Mouse (Mus musculus): ENCODE results near the gene Fgfr2. TPM values are rescaled to one million over a fixed set of nuclear protein-coding genes. Genes with fewer than 3 reads are reported as not detected.
A peak's percentile ranks its signal among the peaks of the same experiment; 100 is the strongest.

Gene Fgfr2
- polyA plus RNA-seq, 1 experiment from 2014 or later = 104 TPM

DNA sequence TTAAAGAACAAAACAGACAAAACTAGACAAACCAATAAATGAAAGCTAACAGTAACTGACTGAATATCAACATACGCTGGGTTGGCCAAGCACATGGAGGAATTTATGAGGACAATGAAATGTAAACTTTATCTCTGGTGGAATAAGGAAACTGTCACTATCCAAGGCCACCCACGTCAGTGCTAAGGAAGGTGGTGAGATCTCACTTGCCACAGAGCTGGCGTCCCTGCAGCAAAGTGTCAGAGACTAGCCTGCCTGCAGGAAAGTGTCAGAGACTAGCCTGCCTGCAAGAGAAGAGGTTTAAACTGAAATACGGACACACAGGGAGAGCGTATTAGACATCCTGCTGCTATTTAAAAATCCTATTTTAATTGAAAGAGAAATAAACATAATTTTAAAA lies 536.0 kb downstream of the Fgfr2 start:
- Histone ChIP-seq H3K4me2 (no peak overlapping the region), H3K4me3 (replicated peaks) (no peak overlapping the region), H3K27ac (no peak overlapping the region), H3K9ac (no peak overlapping the region), H3K4me1 (no peaks in the 10 kb centered on the region), H3K36me3 (no peaks in the 10 kb centered on the region), H3K9me3 (no peaks in the 10 kb centered on the region), H3K27me3 (replicated peaks) (no peaks in the 10 kb centered on the region)
- ATAC-seq (ENCODE audit: insufficient read depth, low FRiP score, low read depth) = no peak
- 45% methylated on average over 5 of the region's 5 CpGs for WGBS

DNA sequence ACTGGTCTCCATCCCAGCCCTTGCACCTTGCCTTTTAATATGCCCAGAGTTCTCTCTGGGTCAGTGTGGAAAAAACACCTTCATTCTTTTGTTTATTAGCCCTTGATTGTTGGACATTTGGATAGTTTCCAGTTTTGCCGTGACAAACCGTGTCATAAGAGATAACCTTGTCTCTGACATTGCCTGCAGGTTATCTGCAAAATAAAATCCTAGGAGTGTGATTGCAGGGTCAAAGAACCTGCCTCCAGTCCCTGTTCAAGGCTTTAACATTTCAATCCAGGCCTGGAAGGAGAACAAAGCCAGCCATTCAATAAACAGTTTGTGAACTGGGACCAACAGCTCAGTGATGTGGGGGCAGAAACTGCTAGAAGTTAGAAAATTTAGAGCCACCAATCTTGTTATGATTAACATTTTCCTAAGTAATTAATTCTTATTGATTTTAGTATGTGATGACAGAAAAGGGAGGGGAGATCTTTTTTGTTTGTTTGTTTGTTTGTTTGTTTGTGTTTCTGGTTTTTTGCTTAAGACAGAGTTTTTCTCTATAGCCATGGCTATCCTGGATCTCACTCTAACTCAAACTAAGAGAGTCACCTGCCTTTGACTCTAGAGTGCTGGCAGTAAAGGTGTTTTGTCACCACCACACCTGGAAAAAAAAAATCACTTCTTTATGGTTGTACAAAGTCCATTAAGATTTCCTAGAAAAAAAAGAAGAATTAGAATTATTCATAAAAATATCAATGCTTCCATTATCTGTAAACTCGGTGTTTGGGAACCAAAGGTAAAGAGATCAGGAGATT lies 537.3 kb downstream of the Fgfr2 start:
- Histone ChIP-seq H3K9ac (no peak overlapping the region), H3K4me3 (replicated peaks) (no peak overlapping the region), H3K9me3 (no peaks in the 10 kb centered on the region), H3K4me2 (no peak overlapping the region), H3K4me1 (no peaks in the 10 kb centered on the region), H3K36me3 (no peaks in the 10 kb centered on the region), H3K27me3 (replicated peaks) (no peaks in the 10 kb centered on the region), H3K27ac (no peak overlapping the region)
- ATAC-seq (ENCODE audit: insufficient read depth, low FRiP score, low read depth) = no peak
- WGBS = 53% methylated on average over 3 of the region's 3 CpGs

DNA sequence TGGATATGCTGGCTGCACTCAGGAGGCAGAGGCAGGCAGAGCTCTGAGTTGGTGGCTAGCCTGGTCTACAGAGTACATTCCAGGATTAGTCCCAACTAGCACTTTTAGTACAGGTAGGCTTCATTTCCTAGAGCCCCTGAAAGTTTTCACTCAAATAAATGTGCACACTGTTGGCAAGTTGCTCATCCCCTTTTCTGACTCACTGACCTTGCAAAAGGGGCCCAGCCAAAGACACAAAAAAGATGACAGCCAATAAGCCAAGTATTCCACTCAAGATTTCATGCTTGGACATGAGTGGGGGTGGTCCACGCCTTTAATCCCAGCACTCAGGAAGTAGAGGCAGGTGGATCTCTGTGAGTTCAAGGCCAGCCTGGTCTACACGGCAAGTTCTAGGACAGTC lies 541.7 kb downstream of the Fgfr2 start:
- WGBS = 89% methylated on average over 2 of the region's 2 CpGs
- Histone ChIP-seq H3K36me3 (no peaks in the 10 kb centered on the region), H3K27ac (no peak overlapping the region), H3K27me3 (replicated peaks) (no peaks in the 10 kb centered on the region), H3K4me1 (peaks cover 3% of the 10 kb centered on the region; the same call in 1 of the 2 replicates), H3K9me3 (no peaks in the 10 kb centered on the region), H3K4me2 (no peak overlapping the region), H3K9ac (no peak overlapping the region), H3K4me3 (replicated peaks) (no peak overlapping the region)
- ATAC-seq (ENCODE audit: insufficient read depth, low FRiP score, low read depth) = no peak

DNA sequence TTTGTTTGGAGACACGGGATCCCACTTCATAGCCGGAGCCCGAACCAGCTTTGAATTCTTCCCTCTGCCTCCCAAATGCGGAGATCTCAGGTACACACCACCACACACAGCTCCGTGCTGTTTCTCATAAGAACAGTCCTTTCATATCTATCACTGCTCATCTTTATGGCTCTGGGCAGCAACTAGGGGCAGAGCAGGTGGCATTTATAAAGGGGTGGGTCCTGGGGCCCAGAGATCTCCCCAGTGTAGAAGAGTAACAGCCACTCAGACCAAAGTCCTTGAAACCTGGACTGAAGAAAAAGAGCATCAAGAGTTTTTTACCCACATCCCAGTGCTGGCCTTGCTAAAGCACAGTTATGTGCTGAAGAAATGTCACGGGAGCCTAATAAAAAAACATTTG lies 542.6 kb downstream of the Fgfr2 start:
- ATAC-seq (ENCODE audit: insufficient read depth, low FRiP score, low read depth) = no peak
- Histone ChIP-seq H3K4me1 (peaks cover 4% of the 10 kb centered on the region; the same call in 1 of the 2 replicates), H3K27ac (no peak overlapping the region), H3K9me3 (no peaks in the 10 kb centered on the region), H3K27me3 (replicated peaks) (no peaks in the 10 kb centered on the region), H3K9ac (no peak overlapping the region), H3K36me3 (no peaks in the 10 kb centered on the region), H3K4me3 (replicated peaks) (no peak overlapping the region), H3K4me2 (no peak overlapping the region)
- 52% methylated on average over 6 of the region's 6 CpGs for WGBS

DNA sequence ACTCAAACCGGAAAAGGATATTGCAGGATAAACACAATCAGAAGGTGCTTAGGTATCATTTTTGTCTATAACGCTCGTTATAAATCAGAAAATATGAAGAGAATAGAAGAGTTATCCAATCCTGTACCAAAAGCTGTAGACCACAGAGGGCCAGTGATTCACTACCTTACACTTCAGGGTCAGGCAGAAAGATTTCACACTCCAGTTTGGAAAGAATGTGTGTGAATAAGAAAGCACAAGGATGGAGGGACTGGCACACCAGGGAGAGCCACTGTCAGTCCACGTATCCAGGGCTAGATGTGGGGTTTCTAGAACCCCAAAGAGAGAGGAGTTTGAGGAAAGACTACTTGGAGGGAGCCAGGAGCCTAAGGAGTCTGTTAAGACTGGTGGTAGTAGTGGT lies 546.3 kb downstream of the Fgfr2 start:
- Histone ChIP-seq H3K4me1 (peaks cover 15% of the 10 kb centered on the region), H3K4me3 (replicated peaks) (peak overlapping the region; percentile 70), H3K9me3 (no peaks in the 10 kb centered on the region), H3K27me3 (replicated peaks) (no peaks in the 10 kb centered on the region), H3K4me2 (peak overlapping the region; percentile 78), H3K9ac (peak overlapping the region; percentile 22; the same call in 1 of the 2 replicates), H3K27ac (peak overlapping the region; percentile 97), H3K36me3 (no peaks in the 10 kb centered on the region)
- no peak for ATAC-seq (ENCODE audit: insufficient read depth, low FRiP score, low read depth)
- 49% methylated on average over 4 of the region's 4 CpGs for WGBS

DNA sequence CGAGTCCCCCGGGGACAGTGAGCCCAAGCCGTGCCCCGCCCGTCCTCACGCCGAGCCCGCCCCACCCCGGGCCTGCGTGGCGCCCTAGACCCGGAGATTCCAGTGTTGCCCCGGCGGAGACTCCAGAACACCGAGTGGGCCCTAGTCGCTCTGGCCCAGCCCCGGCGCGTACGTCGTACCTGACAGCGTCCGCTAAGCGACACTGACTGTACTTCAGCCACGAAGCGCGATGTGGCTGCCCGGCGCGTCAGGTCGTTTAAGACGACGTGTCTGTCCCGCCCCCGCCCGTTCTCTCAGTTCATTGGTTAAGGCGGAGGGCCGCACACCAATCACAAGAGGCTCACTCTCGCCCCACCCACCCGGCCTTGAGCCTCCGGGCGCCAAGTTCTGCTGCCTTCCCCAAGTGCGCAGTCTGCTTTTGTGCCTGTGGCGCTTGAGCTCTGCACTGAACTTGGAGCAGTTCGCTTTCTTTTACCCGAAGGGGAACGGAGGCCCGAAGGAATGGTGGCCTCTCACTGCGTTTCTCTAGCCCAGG lies 547.0 kb downstream of the Fgfr2 start, which contains the start of gene Oat:
Gene Oat, minus strand, starts transcription at position 283 of the 535 bp plus-strand sequence.
- Histone ChIP-seq H3K4me1 (peaks cover 18% of the 10 kb centered on the region), H3K27me3 (replicated peaks) (no peaks in the 10 kb centered on the region), H3K36me3 (no peaks in the 10 kb centered on the region), H3K4me2 (peak within 1 kb of the TSS; percentile 78), H3K4me3 (replicated peaks) (peak within 1 kb of the TSS; percentile 70), H3K27ac (peak within 1 kb of the TSS; percentile 97), H3K9ac (peak within 1 kb of the TSS; percentile 70), H3K9me3 (no peaks in the 10 kb centered on the region)
- WGBS = under 1% methylated on average over 49 of the region's 49 CpGs
- peak; percentile 95 for ATAC-seq (ENCODE audit: insufficient read depth, low FRiP score, low read depth)

DNA sequence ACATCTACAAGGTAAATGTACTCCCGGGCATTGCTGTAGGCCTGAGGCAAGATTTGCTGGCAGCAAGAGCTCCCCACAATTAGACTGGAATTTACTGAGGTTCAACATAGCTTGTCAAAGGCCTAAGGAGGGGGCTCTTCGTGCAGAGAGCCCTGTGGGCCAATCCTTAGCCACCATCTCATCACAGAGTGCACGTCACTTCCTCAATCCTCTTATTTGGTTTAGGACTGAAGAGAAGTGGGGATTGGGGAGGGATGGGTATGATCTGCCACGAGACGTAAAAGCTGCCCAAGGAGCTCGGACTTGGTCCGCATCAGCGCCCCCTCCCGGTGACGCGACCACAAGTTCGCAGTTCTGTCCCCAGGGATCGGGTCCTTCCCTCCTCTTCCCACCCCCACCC lies 547.5 kb downstream of the Fgfr2 start:
- ATAC-seq (ENCODE audit: insufficient read depth, low FRiP score, low read depth) = peak; percentile 82
- Histone ChIP-seq H3K9me3 (no peaks in the 10 kb centered on the region), H3K27ac (peak overlapping the region; percentile 97), H3K4me2 (peak overlapping the region; percentile 78), H3K36me3 (no peaks in the 10 kb centered on the region), H3K4me3 (replicated peaks) (peak overlapping the region; percentile 70), H3K4me1 (peaks cover 18% of the 10 kb centered on the region), H3K9ac (peak overlapping the region; percentile 70), H3K27me3 (replicated peaks) (no peaks in the 10 kb centered on the region)
- under 1% methylated on average over 13 of the region's 13 CpGs for WGBS

DNA sequence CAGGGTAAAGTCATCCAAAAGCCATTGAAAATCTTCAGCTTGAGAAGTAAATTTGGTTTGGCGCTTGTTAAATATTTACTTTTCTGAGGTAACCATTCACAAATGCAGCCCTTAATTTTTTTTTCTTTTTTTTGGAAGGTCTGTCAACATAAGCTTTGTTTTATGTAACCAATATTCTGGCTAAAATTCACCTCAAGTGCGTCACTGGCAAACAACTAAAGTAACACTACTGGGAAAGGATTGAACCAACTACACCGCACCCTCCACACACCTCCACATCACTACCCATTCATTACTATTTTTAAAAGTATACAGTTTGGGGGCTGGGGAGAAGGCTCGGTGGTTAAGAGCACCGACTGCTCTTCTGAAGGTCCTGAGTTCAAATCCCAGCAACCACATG lies 548.5 kb downstream of the Fgfr2 start:
- Histone ChIP-seq H3K9ac (no peak overlapping the region), H3K36me3 (no peaks in the 10 kb centered on the region), H3K4me2 (peak overlapping the region; percentile 24; the same call in 1 of the 2 replicates), H3K4me3 (replicated peaks) (peak overlapping the region; percentile 12), H3K9me3 (no peaks in the 10 kb centered on the region), H3K27me3 (replicated peaks) (no peaks in the 10 kb centered on the region), H3K4me1 (peaks cover 28% of the 10 kb centered on the region), H3K27ac (no peak overlapping the region; the same call in 1 of the 2 replicates)
- WGBS = 46% methylated on average over 5 of the region's 5 CpGs
- no peak for ATAC-seq (ENCODE audit: insufficient read depth, low FRiP score, low read depth)

DNA sequence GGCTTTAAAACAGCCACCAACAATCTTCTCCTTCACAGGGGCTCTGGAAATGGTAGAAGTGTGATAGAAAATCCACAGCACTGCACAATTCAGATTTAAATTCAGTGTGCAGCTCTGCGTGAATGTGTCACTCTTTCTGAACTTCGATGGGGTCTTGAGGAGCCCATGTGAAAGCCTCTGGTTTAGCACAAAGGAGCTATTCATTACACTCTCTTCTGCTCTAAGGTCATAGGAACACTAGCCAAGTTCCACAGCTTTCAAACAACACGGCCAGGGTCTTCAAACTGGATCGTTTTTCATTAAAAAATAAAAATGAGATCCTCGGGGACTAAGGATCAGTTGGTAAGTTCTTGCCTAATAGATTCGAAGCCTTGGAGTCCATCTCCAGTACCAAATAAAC lies 549.9 kb downstream of the Fgfr2 start:
- no peaks in the 10 kb centered on the region for H3K27me3 ChIP-seq (replicated peaks)
- H3K9ac ChIP-seq = no peak overlapping the region
- no peaks in the 10 kb centered on the region for H3K9me3 ChIP-seq
- H3K36me3 ChIP-seq = peaks cover 11% of the 10 kb centered on the region; the same call in 1 of the 2 replicates
- H3K4me1 ChIP-seq = peaks cover 30% of the 10 kb centered on the region
- H3K27ac ChIP-seq = no peak overlapping the region
- no peak for ATAC-seq (ENCODE audit: insufficient read depth, low FRiP score, low read depth)
- H3K4me2 ChIP-seq = no peak overlapping the region
- H3K4me3 ChIP-seq (replicated peaks) = no peak overlapping the region
- 67% methylated on average over 6 of the region's 6 CpGs for WGBS

DNA sequence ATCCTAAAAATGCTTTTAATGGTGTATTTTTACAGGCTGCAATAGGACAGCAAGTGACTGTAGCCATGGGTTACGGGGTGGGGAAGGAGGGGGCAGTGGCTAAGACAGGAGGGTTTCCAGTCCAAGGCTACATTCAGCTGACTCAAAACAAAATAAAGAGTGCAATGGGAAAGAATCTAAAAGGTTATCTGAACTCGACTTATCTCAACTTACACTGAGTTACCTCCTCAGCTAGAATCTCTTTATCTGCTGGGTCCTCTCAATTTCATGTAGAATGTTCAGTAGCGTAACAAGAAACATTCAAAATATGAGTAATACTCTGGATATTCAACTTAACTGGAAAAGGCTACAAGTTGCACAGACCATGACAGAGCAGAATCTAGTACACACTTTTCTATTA lies 550.4 kb downstream of the Fgfr2 start:
- no peak overlapping the region for H3K4me2 ChIP-seq
- peaks cover 30% of the 10 kb centered on the region for H3K4me1 ChIP-seq
- H3K36me3 ChIP-seq = peaks cover 11% of the 10 kb centered on the region; the same call in 1 of the 2 replicates
- H3K27me3 ChIP-seq (replicated peaks) = no peaks in the 10 kb centered on the region
- no peak overlapping the region for H3K9ac ChIP-seq
- H3K9me3 ChIP-seq = no peaks in the 10 kb centered on the region
- WGBS = 65% methylated on average over 3 of the region's 3 CpGs
- no peak overlapping the region for H3K4me3 ChIP-seq (replicated peaks)
- ATAC-seq (ENCODE audit: insufficient read depth, low FRiP score, low read depth) = no peak
- no peak overlapping the region for H3K27ac ChIP-seq

DNA sequence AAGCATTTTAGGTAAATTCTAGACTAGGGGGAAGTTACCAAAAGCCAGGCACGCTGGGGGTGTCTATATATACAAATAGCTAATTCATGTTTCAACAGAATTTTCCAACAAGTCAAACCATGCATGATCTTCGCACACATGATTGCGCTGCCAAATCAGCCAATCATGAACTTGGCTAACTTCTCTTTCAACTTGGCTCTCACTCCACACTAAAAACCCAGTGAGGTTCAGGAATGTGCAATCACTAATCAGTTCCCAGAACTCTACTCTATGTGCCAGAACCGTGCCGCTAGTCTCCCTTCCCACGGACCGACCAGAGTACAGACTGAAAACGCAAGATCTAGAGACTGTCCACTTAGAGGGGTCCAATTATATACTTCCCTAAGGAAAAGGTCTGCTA lies 551.7 kb downstream of the Fgfr2 start:
- no peak overlapping the region for H3K9ac ChIP-seq

DNA sequence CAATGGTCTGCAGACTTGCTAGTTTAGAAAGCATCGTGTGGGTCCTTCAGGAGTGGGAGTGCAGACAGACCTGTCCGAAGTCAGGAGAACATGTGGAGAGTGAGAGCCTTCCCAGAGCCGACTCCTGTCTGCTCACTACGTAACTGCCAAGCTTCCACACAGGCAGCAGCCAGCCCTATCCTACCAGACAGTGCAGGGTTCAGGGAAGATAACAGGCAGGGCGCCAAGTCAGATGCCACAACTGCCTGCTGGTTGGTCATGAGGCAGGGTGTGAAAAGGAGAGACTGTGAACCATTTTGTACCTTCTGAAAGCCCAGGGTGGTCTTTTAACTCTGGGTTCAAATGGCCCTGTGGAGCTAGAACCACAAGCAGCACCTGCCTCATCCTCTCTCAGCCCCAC lies 553.1 kb downstream of the Fgfr2 start:
- no peak; the same call in 1 of the 2 replicates for ATAC-seq (ENCODE audit: insufficient read depth, low FRiP score, low read depth)
- WGBS = 73% methylated on average over 5 of the region's 5 CpGs
- H3K4me3 ChIP-seq (replicated peaks) = no peak overlapping the region
- H3K9me3 ChIP-seq = no peaks in the 10 kb centered on the region
- H3K27ac ChIP-seq = no peak overlapping the region
- peaks cover 23% of the 10 kb centered on the region for H3K4me1 ChIP-seq
- H3K4me2 ChIP-seq = no peak overlapping the region
- no peak overlapping the region for H3K9ac ChIP-seq
- peaks cover 11% of the 10 kb centered on the region for H3K36me3 ChIP-seq
- H3K27me3 ChIP-seq (replicated peaks) = no peaks in the 10 kb centered on the region

More for the DNA sequence above, 551.7 kb downstream of the Fgfr2 start:
- Histone ChIP-seq H3K4me1 (peaks cover 28% of the 10 kb centered on the region), H3K27me3 (replicated peaks) (no peaks in the 10 kb centered on the region), H3K36me3 (peaks cover 11% of the 10 kb centered on the region; the same call in 1 of the 2 replicates), H3K27ac (peak overlapping the region; percentile 21; the same call in 1 of the 2 replicates), H3K9me3 (no peaks in the 10 kb centered on the region), H3K4me3 (replicated peaks) (no peak overlapping the region), H3K4me2 (peak overlapping the region; percentile 19; the same call in 1 of the 2 replicates)
- WGBS = 68% methylated on average over 8 of the region's 8 CpGs
- no peak for ATAC-seq (ENCODE audit: insufficient read depth, low FRiP score, low read depth)
